Mouse (Mus musculus): ENCODE results near the gene Hif3a.

The Hif3a gene

GRCm38 (mm10) chr7:17056081-17056581 lies 6.1 kb downstream of the Hif3a start:
- DNase-seq, result peak; percentile 98

GRCm38 (mm10) chr7:17055287-17055946 lies 6.8 kb downstream of the Hif3a start:
- no peak for DNase-seq

GRCm38 (mm10) chr7:17054325-17054989 lies 7.8 kb downstream of the Hif3a start:
- DNase-seq, result no peak

- DNase-seq, result peak; percentile 84
Measured at GRCm38 (mm10) chr7:17050933-17051594, 11.2 kb downstream of the Hif3a start.

GRCm38 (mm10) chr7:17050491-17050890 lies 11.7 kb downstream of the Hif3a start:
- DNase-seq, result no peak

- no peak for DNase-seq
Measured at GRCm38 (mm10) chr7:17048431-17049190, 13.6 kb downstream of the Hif3a start.

DNA sequence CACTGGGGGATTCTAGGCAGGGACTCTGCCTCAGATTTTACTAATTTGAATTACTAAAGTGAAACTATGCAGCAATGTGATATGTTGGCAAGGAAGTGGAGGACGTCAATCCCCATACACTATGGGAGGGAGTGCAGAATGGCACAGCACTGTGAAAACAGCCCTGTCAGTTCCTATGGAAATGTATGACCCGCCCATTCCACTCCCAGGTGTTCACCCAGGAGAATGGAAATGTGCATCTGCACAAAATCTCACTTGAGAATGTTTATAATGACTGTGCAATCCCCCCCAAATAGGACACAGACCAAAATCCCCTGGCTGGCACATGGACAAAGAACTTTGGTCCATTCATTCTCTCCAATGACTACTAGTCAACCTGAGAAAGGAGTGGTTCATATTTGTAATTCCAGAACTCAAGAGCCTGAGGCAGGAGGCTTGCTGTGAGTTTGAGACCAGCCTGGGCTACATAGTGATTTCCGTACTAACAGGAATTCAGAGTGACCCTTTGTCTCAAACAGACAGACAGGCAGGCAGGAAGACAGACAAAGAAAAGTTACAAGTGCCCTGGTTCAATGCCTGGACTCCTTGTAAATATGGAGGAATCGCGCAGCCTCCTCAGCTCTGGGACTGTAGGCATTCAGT lies 15.1 kb downstream of the Hif3a start:
- DNase-seq, result no peak

DNA sequence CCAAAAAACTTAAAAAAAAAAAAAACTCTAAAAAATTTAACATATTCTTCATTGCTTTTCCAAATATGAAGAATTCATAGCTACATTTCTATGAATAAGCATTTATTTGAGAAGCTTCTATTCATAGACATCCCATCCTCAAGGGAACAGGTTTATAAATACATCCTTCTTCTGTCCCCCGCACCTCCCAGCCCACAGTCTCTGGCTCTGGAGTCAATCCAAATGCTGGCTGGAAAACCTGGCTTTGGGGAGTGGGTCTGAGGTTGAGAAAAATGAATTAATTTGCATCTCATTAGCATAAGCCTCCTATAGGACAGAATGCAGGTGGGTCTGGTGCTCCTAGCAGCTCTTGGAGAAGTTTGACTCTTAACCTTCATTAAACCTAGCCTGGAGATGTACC lies 16.5 kb downstream of the Hif3a start:
- DNase-seq, result no peak

DNA sequence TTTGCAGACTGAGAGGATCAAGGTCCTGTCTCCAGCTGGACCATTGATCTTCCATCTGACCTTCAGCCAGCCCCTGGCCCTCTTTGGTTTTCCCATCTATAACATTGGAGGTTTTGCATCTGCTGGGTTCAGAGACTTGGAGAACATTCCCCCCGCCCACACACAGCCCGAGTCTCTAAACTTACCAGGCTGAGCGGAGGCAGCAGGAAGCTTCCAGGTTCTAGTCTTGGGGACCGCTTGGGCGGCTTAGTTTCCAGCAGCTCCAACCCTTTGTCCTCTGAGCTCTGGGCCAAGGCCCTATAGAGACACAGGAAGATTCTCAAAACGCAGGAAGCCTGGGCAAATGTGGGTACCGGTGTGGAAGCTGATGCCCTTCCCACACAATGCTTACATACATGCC lies 22.9 kb downstream of the Hif3a start:
- no peak for DNase-seq

- no peak for DNase-seq
Measured at GRCm38 (mm10) chr7:17038018-17038695, 24.1 kb downstream of the Hif3a start.

GRCm38 (mm10) chr7:17030239-17030638 lies 32.0 kb downstream of the Hif3a start:
- no peak for DNase-seq

GRCm38 (mm10) chr7:17028923-17029322 lies 33.3 kb downstream of the Hif3a start:
- DNase-seq, result no peak

GRCm38 (mm10) chr7:17027588-17028343 lies 34.5 kb downstream of the Hif3a start, which contains the start of gene Ppp5c:
Gene Ppp5c, minus strand, starts transcription at chr7:17027924.
- peak; percentile 92 for DNase-seq

DNA sequence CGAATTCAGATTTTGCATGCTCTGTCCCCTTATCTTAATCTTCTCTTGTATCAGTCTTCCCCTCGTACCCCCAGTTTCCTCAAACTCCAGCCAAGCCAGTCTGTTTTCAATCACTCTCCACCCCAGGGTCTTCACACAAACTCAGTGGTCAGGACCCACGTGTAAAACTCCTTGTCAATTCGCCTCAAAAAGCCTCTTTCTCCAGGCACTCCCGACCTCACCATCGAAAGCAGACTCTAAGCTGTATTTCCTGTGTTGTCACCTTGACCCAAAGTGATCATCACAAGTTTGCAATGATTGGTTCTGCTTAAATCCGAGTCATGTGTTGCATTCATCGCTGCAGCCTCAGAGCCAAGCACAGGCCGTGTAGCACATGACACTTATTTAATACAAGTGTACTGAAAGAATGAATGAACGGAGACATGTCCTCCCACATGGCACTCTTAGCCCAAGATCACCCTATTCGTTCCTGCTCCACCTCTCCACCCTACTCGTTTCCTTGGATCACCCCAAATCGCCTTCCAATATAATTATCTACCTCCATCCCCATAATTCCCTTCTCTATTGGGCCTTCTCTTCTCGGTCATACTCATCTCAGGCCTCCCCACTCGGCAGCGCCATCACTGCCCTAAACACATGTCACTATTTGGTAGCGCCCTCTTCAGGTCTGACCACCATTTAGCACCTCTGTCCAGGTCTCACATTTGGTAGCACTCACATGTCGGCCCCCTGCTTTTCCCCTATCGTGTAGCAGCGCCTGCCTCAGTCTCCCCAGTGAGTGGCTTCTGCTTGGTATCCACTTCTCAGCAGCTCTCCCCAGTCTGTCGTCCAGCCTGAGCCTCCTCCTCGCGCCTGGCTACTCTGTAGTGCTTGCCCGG lies 35.3 kb downstream of the Hif3a start:
- DNase-seq, result peak; percentile 86

GRCm38 (mm10) chr7:17025896-17026622 lies 36.2 kb downstream of the Hif3a start:
- no peak for DNase-seq

GRCm38 (mm10) chr7:17025505-17025894 lies 36.7 kb downstream of the Hif3a start:
- peak; percentile 50 for DNase-seq

DNA sequence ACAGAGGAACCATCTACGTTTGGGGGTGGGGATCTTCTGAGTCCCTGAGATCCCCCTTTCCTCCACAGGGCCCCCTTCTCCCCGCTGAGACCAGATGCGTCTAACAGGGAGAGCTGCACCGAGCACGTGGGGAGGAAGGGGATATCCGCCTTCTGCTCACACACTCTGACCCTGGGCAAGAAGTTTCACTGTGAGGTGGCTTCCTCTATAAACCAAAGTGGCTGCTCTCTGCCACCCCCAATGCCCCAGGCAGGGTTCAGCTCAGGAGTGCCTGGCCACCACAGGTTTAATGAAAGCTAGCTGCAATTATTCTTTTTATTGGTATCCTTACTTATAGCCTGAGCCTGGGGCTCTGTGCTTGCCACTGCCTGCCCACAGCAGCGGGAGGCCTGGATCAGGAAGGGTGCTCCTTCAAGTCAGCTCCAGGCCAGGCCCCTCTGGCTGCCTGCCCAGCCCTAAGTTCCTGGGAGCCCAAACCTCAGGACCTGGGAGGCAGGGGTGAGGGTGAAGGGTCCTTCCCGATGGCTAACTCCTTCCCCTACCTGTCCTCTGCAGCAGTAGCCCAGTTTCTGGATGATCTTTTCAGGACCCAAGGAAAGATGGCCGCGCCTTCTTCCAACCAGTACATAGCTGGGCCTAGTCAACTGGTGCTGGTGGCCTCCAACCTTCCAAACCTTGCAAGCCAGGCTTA lies 37.3 kb downstream of the Hif3a start:
- DNase-seq, result peak; percentile 79

DNA sequence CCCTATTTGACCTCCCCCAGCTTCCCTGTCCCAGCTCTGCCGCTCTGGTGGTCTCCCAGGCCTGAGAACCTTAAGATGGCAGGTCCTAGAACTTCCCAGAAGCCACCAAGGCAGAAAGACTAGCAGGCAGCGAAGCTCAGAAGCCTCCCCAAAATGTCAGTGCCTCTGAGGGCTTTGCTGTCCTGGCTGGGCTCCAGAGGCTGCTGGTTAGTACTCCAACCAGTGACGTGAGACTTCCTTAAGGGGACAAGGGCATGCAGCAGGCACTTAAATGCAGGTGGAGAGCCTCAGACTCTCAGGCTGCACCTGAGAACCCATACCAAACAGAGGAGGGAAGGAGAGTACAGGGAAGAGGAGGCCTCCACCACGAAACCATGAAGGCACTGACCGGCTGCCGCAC lies 38.1 kb downstream of the Hif3a start:
- DNase-seq, result peak; percentile 35

DNA sequence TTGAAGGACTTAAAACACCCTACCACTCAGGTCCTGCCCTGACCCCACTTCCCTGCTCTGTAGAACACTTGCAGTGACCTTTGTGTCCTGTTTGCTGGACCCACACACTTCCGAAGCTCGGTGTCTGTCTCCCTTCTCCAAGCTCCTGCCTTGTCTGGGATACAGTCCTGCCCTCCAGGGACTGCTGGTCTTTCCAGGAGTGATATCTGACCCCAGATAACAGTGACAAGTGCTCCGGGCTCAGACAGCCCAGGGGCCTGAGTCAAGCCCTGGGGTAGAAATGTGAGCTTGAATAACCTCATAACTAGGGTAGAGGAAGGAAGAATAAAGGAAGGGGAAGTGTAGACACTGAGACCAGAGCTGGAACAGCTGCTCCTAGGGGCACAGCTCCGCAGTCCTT lies 38.5 kb downstream of the Hif3a start:
- DNase-seq, result peak; percentile 34
